Mouse (Mus musculus) brain, embryonic 14.5 days (tissue): ENCODE data around the gene Cct5.

Experiments
- CTCF ChIP-seq: fragments of 200-500 bp; IDR thresholded peaks from 2 replicates; pipeline ENCODE4 v1.5.1; 2012; ENCODE audit warnings: inconsistent platforms, mild to moderate bottlenecking, moderate library complexity, borderline replicate concordance; ENCODE audit not compliant: insufficient read depth, insufficient read length; ENCODE audit errors: extremely low read depth
- POLR2A ChIP-seq: fragments of 200-500 bp; IDR thresholded peaks from 2 replicates; pipeline ENCODE4 v1.6.1; 2012; ENCODE audit warnings: mild to moderate bottlenecking, inconsistent platforms, borderline replicate concordance; ENCODE audit not compliant: poor library complexity, insufficient read depth, insufficient read length, severe bottlenecking; ENCODE audit errors: extremely low read depth

DNA sequence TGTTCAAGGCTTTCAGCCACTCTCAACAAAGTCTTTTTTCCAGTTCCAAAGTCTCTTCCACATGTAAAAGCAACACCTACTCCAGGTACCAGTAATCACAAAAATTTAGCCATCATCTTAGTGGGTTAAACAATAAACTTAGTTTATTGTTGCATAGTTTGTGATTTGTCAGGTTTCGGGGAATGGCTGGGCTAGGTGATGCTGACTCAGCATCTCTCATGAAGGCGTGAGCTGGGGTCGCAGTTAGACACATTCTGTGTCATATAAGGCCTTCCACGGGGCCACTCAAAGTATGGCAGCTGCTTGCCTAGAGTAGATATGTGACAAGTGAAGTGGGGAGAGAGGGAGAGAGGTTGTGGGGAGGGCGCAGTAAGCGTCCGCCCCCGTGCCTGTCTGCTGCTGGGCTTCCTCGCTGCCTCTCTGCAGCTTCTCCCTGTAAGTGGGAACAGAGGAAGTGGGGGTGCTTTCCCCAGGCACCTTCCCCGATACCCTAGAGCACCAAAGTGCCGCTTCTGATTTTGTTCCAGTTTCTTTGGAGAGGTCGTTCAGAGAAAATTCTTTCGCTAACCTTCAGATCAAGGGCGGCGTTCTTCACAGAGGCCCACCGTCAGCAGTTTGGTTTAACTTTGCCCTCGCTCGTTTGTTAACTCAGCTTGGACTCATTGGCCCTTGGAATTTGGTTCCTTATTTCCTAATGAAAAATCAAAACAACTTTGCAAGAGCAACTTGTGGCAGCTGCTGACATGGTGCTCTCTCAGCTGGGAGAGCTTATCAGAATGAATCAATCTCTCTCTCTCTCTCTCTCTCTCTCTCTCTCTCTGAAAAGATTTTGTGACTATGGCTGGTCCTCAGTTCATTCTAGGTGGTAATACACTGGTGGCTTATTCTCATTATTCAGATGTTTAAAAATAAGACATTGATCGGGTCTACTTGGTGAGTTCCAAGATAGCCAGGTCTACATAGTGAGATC lies 37.7 kb downstream of the Cct5 start:
- TF ChIP-seq CTCF: no peak
- no peak for TF ChIP-seq POLR2A
